Mouse (Mus musculus): ENCODE results near the gene Pard3b.

DNA sequence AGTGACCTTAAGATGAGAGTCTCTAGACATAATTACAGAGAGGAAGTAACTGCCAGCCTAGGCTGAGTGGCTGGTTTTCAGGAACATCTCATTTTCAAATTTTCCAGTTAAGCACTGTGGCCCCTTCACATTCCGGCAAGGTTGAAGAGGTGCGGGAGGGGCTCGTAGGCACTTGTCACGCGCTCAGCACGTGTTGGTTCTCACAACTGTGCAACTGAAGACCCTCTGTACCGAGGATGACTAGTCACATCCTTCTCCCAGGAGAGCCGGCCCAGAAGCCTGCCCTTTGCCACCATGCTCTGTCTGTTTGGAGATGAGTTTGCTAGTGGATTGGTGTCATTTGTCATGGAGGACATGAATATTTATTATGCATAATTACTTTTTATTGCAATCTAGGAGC, 558.9 kb downstream of the Pard3b start:
- TF ChIP-seq EP300 (IDR thresholded peaks at IDR 0.05; ENCODE audit: low read length) (no peak), CTCF (conservative IDR thresholded peaks at IDR 0.05 in 1 of 2, IDR thresholded peaks at IDR 0.05 in 1 of 2; ENCODE audit: low read depth in 2 of 2, low read length in 2 of 2) (no peak), NELFE (IDR thresholded peaks at IDR 0.05; ENCODE audit: low read depth, low read length) (no peak), TCF12 (IDR thresholded peaks at IDR 0.05; ENCODE audit: low read depth, low read length) (no peak), SMC3 (IDR thresholded peaks at IDR 0.05; ENCODE audit: low read depth, low read length) (no peak), GABPA (IDR thresholded peaks at IDR 0.05; ENCODE audit: insufficient replicate concordance, low read depth, low read length) (no peak), RAD21 (IDR thresholded peaks at IDR 0.05; ENCODE audit: low read depth, low read length) (no peak)
